Mouse (Mus musculus): ENCODE data around the gene Gapdh.

The Gapdh gene

DNA sequence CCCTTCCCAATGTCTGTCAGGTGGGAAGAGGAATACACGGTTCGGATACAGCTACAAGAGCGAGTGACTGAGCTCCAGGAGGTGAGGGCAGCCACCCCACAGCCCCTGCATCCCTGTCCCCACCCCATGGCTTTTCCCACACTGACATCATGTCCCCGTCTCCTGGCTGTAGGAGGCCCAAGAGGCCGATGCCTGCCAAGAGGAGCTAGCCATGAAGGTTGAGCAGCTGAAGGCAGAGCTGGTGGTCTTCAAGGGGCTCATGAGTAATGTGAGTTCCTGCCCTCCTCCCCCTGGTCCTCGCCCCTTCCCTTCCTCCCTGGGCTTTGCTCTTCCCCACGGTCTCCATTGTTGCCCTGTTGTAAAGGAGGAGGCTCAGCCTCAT, 16.7 kb downstream of the Gapdh start:
- DNase-seq (ENCODE audit: inconsistent ontology term): no peak

DNA sequence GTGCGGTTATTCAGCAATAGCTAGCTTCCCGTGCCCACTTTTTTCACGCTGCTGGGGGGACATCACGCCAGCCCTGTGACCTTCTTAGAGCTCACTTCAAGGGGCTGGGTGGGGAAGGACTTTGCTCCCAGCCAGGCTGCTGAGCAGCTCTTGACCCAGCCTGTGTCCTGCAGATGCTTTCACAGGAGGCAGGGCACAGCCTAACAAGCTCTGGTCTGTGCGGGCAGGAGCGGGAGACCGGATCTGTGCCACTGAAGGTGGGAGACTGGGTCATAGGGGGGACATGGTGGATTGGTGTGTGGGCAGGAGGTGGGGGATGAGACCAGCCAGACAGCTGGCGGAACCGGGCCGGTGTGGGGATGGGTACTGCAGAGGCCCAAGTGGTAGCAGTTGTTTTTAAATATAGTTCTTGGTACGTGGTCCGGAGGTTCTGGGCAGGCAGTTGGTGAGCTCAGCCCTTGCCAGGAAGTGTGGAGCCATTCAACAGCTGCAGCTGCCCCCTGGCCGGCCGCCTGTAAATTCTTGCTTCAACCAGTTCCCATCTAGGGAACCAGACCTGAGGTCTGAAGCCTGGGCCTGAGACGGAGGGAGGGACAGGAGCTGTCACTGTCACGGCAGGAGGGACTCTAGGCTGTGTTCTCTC, 17.2 kb downstream of the Gapdh start:
- DNase-seq (ENCODE audit: inconsistent ontology term): peak; percentile 82

DNA sequence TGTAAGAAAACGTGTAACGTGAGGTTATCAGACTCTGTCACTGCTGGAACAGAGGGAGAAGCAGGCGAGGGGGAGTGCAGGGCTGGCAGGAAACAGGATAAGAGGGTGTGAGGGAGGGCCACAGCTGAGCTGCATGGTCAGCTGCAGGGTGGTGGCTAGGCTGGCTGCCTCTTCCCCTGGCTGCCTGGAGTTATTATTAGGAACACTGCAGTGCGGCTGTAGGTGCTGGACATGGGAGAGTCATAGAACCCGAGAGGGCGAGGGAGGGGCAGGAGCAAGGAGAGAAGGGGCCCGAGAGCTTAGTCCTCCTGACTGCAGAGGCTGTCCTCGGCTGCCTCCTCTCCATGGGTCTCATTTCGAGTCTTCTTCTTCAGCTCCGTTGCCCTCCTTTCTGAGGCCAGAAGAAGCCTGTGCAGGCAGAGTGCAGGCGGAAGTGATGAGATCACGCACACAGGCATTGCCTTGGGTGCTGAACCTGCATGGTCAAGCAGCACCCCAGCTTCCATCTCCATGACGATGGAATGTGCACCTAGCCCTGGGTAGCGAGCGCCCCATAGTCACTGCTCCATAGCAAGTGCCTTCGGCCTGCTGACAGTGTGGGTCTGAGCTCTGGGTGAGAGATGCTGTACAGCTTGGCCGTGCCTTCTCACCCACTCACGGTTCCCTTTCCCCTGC, 17.9 kb downstream of the Gapdh start:
- DNase-seq (ENCODE audit: inconsistent ontology term): peak; percentile 50

DNA sequence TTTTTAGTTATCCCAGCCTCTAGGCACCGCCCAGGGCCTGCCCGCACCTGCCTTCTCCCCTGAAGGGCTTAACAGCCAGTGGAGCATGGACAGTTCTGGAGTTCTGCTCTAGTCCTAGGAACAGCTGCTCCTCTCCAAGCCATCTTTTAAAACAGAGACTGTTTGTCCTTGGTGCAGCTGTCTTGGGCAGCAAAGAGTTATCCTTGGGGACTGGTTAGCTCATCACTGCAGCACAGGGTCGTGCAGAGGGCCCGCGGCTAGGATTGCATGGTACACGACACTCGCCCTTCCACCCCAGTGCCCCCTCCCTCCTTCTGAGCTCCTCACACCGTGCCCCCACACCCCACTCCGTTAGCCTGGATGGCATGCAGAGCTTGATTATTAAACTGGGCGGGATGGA, 18.9 kb downstream of the Gapdh start:
- no peak for DNase-seq (ENCODE audit: inconsistent ontology term)

GRCm38 (mm10) chr6:125146797-125147196, 19.5 kb downstream of the Gapdh start:
- DNase-seq (ENCODE audit: inconsistent ontology term): peak; percentile 26

- no peak for DNase-seq (ENCODE audit: inconsistent ontology term)
Measured at GRCm38 (mm10) chr6:125146148-125146547, 20.1 kb downstream of the Gapdh start.

- DNase-seq (ENCODE audit: inconsistent ontology term): no peak
Measured at GRCm38 (mm10) chr6:125145479-125145951, 20.8 kb downstream of the Gapdh start.

GRCm38 (mm10) chr6:125145001-125145400, 21.3 kb downstream of the Gapdh start, which contains the start of gene Iffo1:
TSS of gene Iffo1 (plus strand) at chr6:125145241.
- peak; percentile 93 for DNase-seq (ENCODE audit: inconsistent ontology term)

DNA sequence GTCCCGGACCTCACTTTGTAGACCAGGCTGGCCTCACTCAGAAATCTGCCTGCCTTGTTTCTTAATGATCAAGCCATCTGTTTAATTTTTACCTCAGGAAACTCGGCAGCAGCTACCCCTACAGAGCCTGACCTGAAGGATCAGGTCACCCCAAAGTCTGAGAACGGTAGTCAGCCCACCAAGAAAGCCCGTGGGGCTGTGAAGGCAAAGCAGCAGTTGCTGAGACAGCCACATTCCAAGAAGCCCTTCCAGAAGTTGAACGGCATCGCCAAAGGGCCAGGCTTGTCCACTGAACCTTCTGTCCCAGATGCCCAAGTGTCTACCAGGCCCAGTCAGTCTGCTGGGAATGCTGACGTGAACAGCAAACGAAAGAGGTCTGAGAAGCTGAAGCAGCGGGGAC, 22.4 kb downstream of the Gapdh start:
- DNase-seq (ENCODE audit: inconsistent ontology term): no peak

- no peak for DNase-seq (ENCODE audit: inconsistent ontology term)
Measured at GRCm38 (mm10) chr6:125143128-125143527, 23.1 kb downstream of the Gapdh start.

GRCm38 (mm10) chr6:125142436-125142835, 23.8 kb downstream of the Gapdh start:
- DNase-seq (ENCODE audit: inconsistent ontology term): no peak

DNA sequence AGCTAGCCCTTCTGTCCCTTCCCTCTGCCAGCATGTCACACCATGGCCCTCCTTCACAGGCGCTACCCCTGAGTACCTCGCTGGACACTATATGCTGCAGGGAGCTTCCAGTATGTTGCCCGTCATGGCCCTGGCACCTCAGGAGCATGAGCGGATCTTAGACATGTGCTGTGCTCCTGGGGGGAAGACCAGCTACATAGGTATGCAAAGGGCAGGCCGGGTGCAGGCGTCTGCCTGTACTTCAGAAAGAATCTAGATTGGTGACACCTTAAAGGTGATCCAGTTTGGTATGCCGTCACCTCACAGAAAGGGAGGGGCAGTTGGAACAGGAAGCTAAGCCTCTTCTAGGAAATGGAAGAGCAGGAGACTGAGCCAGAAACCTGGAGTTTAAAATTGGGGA, 26.5 kb downstream of the Gapdh start:
- no peak for DNase-seq (ENCODE audit: inconsistent ontology term)

DNA sequence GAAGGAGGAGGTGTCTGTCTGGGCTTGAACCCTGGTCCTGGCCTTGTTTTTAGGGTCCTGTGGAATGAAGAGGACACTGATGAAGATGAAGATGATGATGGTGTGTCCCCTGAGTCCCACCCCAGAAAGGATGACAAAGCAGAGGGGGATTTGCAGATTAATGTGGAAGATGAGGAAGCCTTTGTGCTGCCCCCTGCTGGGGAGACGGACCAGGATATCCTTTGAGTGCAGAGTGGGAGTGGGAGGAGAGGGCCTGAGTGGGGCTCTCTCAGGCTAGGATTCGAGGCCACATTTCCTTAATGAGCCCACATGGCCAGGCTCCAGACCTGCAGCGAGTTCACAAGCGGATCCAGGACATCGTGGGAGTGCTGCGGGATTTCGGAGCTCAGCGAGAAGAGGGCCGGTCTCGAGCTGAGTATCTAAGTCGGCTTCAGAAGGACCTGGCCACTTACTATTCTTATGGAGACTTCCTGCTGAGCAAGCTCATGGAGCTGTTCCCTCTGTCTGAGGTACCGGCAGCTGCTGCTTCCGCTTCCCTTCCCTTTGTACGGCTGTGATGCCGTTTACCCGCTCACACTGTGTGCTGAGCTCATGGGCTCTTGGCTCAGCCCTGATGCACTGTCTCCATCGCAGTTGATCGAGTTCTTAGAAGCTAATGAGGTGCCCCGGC, 29.1 kb downstream of the Gapdh start:
- DNase-seq (ENCODE audit: inconsistent ontology term): peak; percentile 28

DNA sequence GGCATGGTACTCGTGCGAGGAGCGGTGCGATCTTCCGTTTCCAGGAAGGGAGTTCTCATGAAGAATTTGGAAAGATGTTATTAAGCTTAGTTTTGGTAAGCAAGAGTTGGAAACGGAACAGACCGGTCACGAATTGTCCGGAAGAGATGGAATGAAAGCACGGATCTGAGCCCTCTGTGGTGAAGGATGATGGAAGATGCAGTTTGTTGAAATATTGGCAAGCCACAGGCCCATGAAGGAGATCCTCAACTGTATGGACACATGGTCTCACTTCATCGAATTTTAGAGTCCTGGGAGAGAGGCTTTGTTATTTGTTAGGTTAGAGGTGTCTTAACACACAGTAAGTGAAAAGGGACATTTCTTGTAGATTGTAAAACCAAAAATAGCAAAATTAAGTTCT, 33.8 kb downstream of the Gapdh start:
- no peak for DNase-seq (ENCODE audit: inconsistent ontology term)

DNA sequence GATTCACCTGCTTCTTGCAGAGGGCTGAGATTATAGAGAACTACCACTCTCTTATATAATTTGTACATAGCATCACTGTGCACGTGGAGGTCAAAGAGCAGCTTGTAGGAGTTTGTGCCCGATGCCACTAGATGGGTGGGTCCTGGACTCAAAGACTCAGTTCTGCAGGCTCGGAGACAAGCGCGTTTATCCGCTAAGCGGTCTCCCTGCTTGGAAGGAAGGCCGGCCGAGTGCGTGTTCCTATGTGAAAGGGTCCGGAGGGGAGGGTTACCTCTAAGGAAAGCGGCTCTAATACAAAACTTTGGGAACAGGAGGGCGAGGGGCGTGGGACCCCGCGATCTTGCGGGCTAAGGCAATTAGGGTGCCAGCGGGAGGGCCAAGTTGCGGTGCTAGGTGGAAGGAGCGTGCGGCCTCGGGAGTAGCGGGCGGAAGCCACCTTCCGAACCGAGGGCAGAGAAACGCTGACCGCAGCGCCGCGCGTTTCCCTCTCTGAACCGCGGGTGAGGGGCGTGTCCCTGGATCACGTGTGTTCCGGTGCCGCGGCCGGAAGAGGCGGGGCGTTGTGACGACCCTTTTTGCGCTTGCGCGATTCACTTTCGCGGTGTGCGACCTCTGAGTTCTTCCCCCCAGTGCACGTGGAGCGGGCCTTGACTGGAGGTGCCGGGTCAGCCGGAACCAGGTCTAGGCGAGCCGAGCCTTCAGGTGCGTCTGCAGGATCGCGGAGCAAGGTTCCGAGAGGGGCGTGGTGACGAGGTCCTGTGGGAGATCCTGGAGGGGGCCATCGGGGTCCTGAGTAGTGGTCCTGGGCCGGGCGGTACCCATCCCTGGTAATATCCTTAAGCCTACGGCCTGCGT, 34.7 kb downstream of the Gapdh start, which contains the start of gene Nop2:
TSS of gene Nop2 (plus strand) at position 608 of the 855 bp plus-strand sequence.
- DNase-seq (ENCODE audit: inconsistent ontology term): peak; percentile 96

DNA sequence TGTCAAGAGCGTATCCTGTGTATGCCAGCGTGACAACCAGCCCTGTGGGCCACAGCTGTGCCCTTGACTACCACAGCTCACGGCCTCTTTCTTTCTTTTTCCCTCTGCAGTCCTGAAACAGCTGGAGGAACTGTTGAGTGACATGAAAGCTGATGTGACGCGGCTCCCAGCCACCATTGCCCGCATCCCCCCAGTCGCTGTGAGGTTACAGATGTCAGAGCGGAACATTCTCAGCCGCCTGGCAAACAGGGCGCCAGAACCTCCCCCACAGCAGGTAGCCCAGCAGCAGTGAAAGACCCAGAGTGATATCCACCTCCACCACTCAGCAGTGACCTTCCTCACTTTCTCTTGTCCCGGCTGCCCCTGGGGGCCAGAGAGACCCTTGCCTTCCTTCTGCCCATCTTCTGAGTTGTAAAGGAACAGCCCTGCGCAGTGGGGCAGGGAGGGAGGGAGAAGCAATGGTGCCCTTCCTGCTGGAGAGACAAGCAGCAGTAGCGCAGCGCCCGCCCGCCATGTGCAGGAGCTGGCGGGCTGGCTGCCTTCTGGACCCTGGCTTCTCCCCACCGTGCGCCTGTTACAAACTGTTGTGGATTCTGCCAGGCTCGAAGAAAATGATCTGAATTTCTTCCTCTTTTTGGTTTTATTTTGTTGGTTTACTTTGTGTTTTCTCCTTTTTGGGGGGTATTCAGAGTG, 36.4 kb downstream of the Gapdh start:
- no peak for DNase-seq (ENCODE audit: inconsistent ontology term)

GRCm38 (mm10) chr6:125128724-125129123, 37.5 kb downstream of the Gapdh start:
- DNase-seq (ENCODE audit: inconsistent ontology term): no peak

DNA sequence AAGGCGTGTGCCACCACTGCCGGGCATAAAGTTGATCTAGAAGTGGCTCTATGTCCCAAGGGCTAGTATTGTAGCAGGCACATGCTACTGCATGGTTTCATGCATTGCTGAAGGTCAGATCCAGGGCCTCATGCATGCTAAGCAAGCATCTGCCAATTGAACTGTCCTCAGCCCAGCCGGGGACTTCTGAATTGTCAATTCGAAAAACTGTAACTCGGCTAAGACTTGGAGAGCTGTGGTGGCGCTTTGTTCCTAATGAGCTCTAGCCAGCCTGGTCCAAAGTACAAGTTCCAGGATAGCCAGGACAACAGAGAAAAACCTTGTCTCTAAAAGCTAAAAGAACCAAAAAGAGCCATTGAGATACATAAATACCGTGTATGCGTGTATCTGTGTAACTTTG, 46.9 kb downstream of the Gapdh start:
- no peak for DNase-seq (ENCODE audit: inconsistent ontology term)

DNA sequence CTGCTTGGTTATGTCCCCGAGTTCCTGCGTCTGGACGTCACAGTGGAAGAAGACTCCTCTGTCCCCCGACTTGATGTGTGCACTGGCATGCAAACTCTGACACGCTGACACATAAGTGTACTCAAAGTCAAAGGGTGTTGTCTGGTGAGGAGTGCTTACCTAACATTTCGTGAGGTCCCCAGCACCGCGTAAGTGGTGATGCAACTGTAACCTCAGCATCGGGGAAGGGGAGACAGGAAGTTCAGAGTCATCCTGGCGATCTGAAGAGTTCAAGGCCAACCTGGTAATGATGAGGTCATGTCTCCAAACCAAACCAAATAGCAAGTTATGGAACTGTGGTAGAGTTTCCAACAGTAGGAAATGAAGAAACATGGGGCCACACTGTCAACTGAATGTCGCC, 53.7 kb downstream of the Gapdh start:
- DNase-seq (ENCODE audit: inconsistent ontology term): no peak

Measured in Muller cell, postnatal 12 days (primary cell).